Mouse (Mus musculus): ENCODE results near the gene Cacna1a.
A peak's percentile ranks its signal among the peaks of the same experiment; 100 is the strongest.

Cacna1a gene

DNA sequence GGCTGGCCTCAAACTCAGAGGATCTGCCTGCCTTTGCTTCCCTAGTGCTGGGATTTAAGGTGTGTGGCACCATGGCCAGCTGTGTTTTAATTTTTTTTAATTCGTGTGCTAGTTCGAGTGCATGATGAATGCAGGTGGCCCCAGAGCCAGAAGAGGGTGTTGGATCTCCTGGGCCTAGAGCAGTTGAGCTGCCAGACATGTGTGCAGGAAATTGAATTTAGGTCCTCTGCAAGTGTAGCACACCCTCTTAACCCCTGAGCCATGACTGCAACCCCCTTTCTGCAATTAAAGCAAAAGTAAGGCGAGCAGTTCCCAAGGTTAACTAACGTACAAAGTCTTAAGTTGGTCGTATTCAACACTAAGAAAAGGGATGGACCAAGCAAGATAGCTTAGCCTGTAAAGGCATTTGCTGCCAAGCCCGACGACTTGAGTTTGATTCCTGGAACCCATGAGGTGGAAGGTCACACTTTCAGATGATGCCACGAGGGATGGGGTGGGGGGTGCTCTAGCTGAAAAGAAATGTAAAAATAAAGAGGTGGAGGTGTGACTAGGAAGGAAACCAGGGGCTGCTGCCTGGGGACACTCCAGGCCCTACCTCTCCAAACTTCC, 249.8 kb downstream of the Cacna1a start:
- DNase-seq (ENCODE audit: low spot score), result no peak

DNA sequence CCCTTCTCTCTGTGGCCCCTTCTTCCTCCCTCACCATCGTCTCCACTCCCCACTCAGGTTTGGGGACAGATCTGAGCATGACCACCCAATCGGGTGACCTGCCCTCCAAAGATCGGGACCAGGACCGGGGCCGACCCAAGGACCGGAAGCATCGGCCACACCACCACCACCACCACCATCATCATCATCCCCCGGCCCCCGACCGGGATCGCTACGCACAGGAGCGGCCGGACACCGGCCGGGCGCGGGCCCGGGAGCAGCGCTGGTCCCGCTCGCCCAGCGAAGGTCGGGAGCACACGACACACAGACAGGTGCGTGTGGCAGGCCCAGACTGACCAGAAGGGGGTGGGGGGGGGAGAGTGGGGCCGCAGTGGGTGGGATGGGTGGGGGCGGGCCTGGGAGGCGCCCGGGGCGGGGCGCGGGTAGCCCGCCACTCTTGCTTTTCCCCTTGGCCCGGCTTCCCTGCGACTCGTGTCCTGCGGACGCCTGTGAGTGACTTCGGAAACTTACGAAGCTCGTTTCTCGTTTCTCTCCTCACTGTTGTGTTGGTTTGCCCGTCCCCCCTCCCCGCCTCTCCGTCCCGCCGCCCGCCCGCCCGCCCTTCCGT, 250.4 kb downstream of the Cacna1a start:
- DNase-seq (ENCODE audit: low spot score), result peak; percentile 33

DNA sequence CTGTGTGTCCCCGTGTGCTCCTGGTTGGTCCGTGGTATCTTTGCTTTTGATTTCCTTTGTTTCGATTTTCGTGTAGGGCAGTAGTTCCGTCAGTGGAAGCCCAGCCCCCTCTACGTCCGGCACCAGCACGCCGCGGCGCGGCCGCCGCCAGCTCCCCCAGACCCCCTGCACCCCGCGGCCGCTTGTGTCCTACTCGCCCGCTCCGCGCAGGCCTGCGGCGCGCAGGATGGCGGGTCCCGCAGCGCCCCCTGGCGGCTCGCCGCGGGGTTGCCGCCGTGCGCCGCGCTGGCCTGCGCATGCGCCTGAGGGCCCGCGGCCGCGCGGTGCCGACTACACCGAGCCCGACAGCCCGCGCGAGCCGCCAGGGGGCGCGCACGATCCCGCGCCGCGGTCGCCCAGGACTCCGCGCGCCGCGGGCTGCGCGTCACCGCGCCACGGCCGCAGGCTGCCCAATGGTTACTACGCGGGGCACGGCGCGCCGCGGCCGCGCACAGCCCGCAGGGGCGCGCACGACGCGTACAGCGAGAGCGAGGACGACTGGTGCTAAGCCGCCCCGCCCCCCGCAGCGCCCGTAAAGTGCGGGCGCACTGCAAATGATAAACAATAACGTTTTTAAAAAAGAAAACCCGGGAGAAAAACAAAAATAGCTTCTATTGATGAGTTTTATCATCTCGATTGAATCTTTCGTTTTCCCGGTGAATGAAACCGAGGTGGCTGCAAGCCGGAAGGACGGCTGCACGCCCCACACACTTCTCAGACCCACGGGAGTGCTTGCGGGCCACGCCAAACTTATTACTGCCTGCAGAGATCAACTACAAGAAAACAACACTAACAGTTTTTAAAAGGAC, 251.1 kb downstream of the Cacna1a start:
- peak; percentile 96 for DNase-seq (ENCODE audit: low spot score)

DNA sequence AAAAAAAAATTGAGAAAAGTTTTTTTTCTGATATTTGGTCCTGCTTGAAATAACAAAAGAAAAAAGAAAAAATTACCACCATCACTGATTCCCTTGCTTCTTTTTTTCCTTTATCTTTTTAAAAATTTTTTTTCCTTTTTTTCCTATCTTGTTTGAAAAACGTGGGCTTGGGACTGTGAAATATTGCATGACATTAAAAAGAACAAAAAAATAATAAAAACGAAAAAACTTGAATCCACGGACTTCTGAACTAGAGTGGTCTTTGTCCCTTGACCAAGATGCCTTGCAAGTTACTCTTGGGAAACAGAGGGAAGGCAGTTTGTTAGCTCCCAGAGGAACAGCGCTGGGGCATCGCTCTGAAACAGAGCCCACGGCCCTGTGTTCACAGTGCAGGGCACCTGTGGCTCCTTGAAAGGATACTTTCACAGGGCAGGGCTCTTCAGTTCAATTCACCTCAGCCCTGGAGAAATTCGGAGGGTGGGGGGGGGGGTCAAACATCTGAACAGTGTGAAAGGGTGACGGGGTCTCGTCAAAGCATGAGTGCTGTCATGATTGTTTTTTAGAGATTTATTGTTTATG, 251.9 kb downstream of the Cacna1a start:
- DNase-seq (ENCODE audit: low spot score), result no peak

DNA sequence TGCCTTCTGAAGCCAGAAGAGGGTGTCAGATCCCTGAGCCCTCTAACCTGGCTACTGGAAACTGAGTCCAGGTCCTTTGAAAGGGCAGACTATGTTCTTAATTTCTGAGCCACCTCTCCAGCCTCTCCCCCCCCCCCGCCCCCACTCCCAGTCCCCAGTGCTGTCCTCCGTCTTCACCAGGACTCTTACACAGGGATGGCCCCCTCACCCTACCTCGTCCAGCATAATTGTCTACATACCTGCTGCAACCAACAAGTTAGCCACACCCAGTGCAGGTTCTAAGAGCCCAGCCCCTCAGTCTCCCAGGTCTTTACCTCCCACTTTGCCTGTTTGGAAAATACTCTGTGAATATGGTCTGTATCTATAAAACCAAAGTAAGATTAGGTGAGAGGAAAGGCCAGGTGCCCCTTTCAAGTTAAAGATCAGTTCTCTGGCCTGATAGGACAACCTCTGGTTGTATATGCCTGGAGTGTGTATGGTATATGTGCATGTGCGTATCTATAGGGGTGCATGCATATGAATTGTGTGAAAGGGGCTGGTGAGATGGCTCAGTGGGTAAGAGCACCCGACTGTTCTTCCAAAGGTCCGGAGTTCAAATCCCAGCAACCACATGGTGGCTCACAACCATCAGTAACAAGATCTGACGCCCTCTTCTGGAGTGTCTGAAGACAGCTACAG, 252.5 kb downstream of the Cacna1a start:
- DNase-seq (ENCODE audit: low spot score), result no peak

DNA sequence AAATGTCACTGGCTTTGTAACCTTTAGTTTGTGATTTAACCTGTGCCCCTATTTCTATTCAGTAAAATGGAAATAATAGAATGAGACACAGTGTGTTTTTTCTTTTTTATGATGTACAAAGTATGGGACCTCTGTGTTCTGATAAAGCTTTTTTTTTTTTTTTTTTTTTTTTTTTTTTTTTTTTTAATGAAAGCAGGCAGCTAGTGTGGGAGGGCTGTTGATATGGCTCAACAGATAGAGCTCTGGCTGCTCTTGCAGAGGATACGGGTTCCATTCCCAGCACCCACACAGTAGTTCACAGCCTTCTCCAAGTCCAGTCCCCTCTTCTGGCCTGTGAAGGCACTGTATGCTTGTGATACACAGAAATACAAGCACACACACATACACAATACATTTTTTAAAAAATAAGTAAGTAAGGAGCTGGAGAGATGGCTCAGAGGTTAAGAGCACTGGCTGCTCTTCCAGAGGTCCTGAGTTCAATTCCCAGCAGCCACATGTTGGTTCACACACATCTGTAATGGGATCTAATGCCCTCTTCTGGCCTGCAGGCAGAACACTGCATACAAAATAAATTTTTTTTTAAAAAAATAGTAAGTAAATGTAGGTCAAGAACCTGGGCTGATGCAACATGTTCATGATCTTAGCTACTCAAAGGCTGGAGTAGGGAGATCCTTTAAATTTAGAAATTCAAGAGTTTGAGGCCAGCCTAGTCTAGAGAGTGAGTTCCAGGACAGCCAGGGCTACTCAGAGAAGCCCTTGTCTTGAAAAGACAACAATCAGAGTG, 253.5 kb downstream of the Cacna1a start:
- no peak for DNase-seq (ENCODE audit: low spot score)

DNA sequence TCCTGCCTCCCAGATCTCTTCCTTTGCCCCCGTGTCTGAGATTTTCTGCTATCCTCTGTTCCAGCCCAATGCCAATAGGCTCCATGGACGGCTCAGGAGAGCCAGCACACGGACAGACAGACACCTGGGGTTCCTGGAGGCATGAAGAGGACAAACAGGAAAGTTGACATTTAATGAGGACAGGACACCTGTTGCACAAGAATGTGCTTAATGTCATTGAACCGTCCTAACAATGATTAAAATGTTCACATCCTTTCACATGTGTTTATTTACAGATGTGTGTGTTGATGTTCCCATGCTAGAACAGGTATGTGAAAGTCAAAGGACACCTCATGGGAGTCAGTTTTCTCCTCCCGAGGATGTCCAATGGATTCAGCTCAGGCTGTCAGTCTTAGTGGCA, 254.8 kb downstream of the Cacna1a start:
- DNase-seq (ENCODE audit: low spot score), result no peak

DNA sequence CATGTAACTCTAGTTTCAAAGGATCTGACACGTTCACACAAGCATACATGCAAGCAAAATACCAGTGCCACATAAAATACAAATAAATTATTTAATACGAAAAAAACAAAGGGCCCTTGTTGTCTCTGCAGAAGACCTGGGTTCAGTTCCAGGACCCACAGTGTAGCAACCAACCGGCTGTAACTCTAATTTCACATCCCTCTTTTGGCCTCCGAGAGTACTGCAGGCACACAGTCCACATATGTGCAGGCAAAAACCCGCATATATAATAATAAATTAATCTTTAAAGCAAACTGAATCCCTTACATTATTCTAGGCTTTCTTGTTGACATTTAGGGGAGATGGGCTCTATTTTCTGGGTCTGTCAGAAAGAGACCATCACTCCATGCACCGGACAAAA, 258.6 kb downstream of the Cacna1a start:
- no peak for DNase-seq (ENCODE audit: low spot score)

DNA sequence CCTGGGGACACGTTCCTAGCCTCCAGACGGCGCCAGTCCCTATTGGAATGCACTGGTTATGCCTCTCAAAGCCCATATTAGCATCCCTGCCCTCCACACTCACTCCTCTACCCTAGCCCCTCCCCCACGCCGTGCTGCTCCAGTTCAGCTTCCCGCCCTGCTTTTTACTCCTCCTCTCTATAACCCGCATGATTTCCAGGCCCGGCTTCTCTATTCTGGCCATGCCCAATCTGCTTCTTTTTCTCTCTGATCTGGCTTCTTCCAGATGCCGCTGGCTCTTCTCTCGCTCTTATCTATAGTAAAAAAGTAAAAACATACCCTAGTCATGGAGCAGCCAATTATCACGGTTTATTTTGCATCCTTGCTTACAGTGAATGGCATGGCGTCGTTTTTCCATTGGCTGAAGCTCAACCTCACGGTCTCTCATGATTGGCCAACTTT, 259.2 kb downstream of the Cacna1a start:
- DNase-seq (ENCODE audit: low spot score), result no peak

DNA sequence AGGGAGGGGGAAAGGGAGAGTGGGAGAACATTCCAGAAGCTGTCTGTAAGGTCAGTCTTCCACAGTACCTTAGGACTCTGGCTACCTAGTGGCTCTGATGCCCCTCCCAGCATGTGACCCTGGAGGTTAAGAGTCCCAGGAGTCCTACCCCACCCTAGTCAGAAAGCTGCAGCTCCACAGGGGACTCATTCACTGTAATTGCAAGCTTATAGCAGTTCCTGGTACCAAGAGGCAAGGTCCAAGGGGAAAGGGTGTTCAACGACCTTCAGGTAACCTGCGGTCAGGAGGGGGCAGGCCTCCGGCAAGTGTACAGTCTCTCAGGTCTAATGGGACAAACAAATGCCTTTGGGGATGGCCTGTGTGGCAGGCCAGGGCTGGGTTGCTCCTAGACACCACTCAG, 262.0 kb downstream of the Cacna1a start:
- DNase-seq (ENCODE audit: low spot score), result no peak

DNA sequence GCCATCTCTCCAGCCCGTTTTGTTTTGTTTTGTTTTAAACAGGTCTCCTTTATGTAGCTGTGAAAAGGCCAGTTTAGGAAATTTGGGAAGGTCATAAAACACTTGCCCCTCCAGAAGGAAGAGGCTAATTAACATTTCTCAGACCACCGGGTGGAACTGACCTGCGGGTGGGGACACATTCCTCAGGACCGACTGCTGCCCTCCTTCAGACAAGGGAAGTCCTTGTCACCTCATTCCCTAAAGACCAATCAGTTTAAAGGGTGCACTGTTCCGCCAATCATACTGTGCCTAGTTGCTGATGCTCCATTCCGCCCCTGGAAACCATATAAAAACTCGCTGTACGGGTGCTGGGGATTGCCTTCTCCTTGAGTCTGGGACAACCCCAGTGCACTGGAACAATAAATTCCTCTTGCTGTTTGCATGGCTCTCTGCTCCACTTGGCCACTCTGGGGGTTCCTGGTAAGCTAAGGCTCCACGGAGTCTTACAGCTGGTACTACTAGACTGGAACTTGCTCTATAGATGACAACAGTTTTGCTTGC, 264.9 kb downstream of the Cacna1a start:
- DNase-seq (ENCODE audit: low spot score), result no peak

DNA sequence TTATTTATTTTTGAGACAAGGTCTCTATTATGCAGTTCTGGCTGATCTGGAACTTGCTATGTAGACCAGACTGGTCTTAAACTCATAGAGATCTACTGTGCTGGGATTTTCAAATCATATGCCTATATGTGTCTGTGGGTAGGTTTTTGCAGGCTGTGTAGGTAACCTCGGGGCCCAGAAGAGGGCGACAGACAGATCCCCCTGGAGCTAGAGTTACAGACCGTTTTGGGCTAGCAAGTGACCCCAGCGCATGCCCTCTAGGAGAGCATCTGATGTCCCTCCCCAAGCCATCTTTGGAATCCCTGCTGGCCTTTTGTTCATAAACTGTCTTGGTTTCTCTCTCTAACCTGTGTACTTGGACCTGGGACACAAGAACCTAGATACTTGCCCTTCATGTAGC, 266.4 kb downstream of the Cacna1a start:
- no peak for DNase-seq (ENCODE audit: low spot score)

DNA sequence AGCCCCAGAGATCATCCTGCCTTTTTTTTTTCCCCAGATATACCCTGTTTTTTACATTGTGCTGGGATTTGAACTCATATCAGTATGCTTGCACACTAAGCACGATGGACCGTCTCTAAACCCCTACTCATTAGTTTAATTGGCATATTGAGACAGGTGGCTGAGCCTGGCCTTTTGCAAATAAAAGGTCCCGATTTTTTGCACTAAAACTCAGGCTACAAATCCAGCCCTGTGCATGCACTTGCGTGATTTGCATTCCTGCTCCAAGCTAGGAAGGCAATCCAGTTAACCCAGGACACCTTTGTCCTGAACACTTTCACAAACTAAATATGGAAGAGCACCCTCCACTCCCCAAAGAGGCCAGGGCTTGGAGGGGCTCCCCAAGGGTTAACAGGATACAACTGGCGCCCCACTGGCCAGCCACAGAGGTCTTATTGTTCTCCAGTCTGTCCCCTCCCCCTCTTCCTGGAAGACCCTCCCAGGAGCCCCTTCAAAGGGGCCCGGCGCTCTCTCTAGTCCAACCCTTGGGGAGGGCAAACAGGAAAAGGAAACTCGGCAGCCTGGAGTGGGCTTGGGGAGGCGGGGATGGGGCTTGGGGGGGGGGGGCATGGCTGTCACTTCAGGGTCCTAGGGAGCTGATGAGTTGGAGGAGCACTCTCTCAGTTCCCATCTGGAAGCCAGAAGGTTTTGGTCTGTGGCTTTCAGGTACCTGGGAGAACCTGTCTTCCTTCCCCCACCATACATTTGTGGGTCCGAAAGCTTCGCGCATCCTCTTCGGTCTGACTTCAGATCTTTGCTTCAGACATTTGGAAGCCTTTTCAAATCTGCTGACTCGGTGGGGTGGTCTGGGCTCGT, 267.3 kb downstream of the Cacna1a start:
- DNase-seq (ENCODE audit: low spot score), result no peak

DNA sequence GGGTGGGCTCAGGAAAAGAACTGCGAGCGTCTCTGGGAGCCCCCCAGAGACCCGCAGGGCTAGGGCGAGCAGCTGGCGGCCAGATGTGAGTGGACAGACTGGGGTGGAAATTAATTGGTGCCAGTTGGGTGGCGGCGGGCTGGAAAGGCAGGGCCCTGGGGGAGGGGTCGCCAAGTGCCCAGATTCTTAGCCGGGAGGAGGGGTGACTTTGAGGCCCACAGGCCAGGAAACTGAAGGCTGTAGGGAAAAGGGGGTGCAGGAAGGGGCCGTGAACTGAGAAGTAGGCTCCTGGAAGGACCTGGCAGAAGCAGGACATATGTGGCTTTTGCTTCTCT, 267.9 kb downstream of the Cacna1a start:
- DNase-seq (ENCODE audit: low spot score), result no peak

DNA sequence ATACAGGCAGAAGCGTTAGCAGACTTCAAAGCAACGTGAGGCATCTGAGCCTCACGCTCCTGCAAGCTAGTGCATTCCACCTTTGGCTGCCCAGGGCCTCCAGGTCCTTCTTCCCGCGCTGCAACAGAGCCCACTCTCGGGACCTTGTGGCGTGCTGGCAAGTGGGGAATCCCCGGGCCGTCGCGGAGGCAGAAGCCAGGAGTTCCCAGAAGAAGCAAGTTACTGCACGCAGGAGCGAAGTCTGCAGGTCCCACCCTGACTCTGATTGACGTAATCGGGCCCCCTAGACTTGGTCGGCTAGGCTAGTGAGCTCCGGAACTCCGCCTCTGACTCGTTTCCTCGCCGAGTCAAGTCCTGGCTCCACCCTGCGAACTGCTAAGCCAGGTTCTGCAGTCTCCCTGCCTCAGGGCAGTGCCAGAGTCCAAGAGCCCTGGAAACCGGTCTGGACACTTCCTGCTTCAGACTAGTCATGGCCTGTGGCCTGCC, 268.4 kb downstream of the Cacna1a start:
- peak; percentile 53 for DNase-seq (ENCODE audit: low spot score)

DNA sequence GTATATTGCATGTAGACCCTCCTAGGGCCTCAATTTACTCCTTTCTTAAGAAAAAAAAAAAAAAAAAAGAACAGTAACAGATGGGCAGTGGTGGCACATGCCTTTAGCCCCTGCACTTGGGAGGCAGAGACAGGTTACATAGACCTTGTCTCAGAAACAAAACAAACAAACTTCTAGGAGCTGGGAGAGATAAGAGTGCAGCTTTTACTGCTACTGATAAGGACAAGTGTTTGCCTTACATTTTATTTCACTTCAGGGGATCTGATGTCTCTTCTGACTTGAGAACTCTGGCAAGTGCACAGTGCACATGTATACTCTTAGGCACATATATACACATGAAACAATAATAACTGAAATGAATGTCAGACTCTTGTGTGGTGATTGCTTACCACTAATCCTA, 269.0 kb downstream of the Cacna1a start:
- DNase-seq (ENCODE audit: low spot score), result no peak

DNA sequence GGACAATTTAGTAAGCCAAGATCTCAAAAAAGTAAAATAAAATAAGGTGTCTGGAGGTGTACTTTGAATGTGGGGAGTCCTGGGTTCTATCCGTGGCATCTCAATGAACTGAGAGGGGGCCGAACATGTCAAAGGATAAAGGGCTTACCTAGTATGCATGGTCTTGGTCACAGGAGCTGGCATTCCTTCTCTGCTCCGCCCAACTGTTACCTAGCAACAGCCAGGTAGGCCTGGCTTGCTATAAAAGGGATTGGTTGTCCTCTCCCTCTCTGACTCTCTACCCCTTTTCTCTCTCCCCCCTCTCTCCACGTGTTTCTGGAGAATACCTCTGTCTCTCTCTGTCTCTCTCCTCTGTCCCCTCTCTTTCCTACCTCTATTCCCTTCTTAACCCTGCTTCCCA, 269.4 kb downstream of the Cacna1a start:
- DNase-seq (ENCODE audit: low spot score), result no peak

DNA sequence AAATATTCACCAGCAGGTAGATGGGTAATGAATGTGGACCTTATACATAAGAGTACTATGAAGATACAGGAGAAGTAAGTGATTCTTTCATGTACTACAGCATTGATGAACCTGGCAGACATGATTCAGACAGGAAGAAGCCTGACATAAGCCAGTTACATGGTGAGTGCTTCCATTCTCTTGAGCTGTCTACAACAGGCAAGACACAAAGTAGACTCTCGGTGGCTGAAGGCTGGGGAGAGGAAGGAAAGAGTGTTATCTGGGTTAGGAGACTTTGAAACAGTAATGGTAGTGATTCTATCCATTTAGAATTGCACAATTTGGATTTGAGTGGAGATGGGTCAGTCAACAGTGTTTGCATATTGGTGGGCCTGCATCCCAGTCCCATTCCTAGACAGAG, 270.7 kb downstream of the Cacna1a start:
- no peak for DNase-seq (ENCODE audit: low spot score)

DNA sequence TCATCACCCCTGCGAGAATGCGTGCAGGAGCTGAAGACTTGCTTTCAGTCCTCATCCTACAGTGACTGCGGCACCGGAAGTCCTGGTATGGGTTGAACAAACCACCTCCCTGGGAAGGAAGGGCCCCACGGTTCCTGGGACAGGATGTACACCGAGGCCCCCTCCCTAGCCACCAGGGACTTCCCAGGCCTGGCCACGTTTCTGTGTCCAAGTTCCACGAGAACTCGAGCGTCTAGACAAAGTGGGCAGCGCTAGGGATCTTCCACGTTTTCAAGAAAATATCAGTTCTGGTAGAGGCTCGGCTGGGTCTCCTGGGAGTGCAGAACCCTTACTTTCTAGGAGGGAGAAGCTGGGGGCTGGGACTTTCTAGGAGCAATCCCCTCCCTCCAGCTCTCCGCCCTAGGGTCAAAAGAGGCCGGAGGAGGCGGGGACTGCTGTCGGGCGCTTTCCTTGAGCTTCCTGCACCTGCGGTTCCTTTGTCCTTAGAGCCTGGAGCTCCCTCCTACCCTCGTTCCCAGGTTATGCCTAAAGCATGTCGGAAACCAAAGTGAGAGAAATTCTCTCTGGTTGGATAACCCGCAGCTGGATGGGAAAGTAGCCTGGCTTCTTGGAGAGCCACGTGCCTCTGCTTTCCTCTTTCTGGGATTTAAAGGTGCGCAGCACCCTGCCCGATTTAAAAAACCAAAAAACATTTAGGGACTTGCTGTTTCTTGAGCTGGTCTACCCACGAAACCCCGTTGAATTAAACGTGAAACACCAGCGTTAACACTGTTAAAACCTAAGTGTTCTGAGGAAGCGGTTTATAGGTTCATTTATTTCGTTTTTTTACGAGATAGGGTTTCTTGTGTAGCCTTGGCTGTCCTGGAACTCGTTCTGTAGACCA, 271.9 kb downstream of the Cacna1a start:
- DNase-seq (ENCODE audit: low spot score), result peak; percentile 51

Measured in spleen, adult 12 weeks (tissue).